Mouse (Mus musculus): ENCODE results near the gene Olfr657. TPM values are rescaled to one million over a fixed set of nuclear protein-coding genes. Genes with fewer than 3 reads are reported as not detected.

Gene Olfr657
- not detected for total RNA-seq (2022)

DNA sequence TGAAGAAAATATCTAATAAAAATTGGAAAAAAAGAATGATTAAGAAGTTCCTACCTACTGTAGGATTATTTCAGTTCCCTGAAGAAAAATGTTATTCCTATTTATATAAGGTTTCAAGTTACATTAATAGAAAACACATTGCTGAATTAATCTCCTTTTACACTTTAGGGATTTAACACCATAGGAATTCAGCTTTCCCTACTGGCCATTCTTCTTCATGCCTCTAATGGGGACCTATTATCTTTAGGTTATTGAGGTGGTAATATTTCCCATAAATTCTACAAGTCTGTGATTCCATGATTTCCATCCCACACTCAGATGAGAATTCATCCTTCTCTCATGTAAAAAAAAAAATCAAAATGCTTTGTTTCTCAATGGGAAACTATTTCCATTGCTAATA, at the start of gene Olfr657:
TSS of gene Olfr657 (plus strand) at position 301 of the 400 bp plus-strand sequence.
- DNase-seq (ENCODE audit: low spot score in 2 of 2) = no peak

DNA sequence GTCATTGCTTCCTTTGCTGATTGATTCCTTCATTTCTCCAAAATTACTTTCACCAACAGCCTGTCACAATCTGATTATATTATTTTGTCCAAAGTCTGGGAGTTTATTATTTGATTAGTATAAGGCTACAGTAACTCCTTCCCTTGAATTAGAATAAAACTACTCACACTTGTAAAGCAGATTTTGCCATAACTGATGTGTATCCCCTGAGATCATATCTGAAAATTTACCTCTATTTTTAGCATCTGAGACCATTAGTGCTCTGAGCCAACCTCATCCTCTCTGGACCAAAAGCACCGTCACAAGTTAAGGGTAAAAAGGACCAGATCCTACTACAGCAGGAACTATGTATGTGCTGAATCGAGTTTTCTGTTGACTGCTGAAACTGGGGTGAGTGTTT, 47.6 kb upstream of the Olfr657 start, which contains the start of gene Olfr653:
TSS of gene Olfr653 (plus strand) at position 301 of the 400 bp plus-strand sequence.
- no peak for DNase-seq (ENCODE audit: low spot score in 2 of 2)

DNA sequence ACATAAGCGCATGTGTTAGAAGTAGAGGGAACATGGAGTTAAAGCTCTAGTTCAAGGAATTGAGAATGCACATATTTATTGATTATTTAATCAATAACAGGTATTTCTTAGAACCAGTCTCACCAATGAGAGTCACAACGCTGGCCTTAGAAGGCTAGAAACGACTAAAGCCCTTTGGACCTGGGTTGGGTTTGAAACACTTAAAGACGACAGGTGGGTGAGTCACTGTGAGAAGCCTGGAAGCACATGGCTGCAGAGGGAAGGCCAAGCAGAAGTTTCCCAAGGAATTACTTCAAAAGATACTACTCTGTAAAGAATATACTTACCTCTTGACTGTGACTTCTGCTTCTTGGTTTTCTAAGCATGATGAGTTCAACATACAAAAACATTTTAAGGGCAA, 43.7 kb upstream of the Olfr657 start:
- no peak for DNase-seq (ENCODE audit: low spot score in 2 of 2)

DNA sequence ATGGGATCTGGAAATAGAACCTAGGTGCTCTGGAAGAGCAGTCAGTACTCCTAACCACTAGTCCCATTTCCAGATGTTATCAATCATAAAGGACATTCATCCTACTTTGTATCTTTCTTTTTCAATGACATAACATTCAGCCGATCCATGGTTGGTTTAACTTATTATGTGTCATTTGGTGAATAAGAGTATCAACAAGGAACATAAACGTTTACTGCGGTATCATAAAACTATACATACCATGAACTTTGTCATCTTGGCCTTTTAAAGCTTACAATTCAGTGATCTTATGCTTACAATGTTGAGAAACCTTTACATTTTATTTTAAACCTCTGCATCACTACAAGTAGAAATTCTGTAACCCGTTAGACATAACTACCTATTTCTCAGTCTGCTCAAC, 43.2 kb upstream of the Olfr657 start:
- DNase-seq (ENCODE audit: low spot score in 2 of 2) = no peak

DNA sequence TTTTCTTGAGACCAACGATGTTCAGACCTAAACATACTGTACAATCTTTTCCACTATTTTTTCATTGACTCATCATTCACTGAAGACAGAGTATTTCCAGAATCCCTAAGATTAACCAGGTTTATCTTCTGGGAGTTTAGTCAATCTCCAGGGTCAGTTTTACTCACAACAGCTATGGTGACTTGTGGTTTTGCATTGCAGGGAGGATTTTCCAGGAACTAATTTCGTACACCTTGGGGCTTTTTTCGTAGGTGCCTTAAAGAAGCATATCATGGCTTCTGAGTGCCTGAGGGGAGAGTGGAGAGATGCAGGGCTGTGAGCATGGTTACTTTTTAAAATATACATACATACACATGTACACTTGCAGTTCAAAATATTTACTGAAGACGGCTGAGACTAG, 37.9 kb upstream of the Olfr657 start, which contains the start of gene Olfr654:
TSS of gene Olfr654 (plus strand) at position 301 of the 400 bp plus-strand sequence.
- no peak for DNase-seq (ENCODE audit: low spot score in 2 of 2)

DNA sequence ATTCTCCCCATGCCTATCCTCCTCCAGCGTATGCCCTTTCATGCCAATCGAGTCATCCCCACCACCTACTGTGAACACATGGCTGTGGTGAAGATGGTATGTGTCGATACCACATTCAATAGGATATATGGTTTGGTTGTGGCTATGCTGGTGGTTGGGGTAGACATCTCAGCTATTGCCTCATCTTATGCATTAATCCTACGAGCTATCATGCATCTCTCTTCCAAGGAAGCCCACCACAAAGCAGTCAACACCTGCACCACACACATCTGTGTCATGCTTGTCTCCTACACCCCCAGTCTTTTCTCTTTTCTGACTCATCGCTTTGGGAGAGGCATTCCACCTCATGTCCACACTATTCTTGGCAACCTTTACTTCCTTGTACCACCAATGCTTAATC, 36.3 kb upstream of the Olfr657 start:
- no peak for DNase-seq (ENCODE audit: low spot score in 2 of 2)

DNA sequence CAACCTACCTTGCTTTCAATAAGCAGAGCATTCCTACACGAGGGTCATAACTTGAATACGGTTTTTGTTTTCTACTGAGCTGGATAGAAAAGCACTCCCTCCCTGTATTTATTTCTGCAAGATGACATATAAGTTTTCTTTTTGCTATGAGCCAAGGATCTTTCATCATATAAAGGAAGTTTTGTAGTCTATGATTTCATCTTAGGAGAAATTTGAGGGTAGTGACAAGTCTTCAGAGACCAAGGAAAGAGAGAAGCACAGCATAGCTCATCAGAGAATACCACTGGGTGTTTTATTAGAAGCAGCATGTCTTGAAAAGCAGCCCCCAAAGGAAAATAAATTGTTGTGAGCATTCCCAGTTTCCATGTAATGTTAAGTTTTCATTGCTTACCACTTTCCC, 22.9 kb upstream of the Olfr657 start, which contains the start of gene Olfr655:
TSS of gene Olfr655 (minus strand) at position 101 of the 400 bp plus-strand sequence.
- no peak for DNase-seq (ENCODE audit: low spot score in 2 of 2)

DNA sequence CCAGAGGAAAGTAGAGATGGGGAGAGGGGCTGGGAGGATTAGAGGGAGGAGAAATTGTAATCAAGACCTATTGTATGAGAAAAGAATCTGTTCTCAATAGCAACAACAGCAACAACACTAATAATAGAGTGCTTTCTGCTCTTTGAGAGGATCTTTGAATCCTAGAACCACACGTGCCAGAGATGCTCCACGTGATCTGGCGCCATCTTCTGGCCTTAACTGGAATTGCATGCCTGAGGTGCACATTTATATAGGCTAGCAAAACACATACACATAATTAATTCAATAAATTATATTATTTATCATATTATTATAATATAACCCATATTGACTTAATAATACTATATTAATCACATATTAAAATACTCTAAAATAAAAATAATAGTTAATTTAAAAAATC, 21.4 kb upstream of the Olfr657 start:
- no peak for DNase-seq (ENCODE audit: low spot score in 2 of 2)

DNA sequence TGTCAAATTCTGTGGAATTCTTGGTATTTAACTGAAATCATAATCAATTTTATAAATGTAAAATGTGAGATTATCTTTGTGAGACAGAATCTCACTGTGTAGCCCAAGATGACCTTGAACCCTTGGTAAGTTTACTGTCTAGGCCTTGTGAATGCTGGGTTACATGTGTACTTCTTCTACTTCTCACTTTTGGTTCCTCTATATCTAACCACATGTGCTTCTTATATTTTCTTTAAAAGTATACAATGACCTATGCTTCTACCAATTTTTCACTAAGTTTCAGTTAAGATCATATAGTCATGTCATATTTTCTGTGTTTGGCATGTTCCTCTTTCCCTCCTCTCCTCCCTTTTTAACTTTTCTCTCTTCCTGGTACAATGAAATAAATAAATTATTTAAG, 19.9 kb upstream of the Olfr657 start:
- no peak for DNase-seq (ENCODE audit: low spot score in 2 of 2)

DNA sequence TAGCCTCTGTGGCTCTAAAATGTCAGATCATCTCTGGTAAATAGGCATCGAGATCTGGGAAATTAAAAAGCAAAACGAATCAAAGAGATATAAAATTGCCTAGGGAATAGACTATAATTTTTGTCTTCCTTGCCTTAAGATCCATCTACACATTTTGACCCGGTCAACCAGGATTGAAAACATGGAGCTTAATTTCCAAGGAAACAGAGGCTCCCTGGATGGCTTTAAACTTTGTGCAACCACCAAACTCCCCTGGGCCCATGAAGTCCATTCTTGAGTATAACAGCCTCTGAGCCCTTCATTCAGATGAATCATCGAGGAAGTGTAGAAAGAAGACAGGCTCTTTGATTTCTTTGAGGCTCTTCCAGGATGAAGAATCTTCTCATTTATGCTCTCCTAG, 10.9 kb upstream of the Olfr657 start, which contains the start of gene Olfr656:
TSS of gene Olfr656 (plus strand) at position 301 of the 400 bp plus-strand sequence.
- no peak for DNase-seq (ENCODE audit: low spot score in 2 of 2)

DNA sequence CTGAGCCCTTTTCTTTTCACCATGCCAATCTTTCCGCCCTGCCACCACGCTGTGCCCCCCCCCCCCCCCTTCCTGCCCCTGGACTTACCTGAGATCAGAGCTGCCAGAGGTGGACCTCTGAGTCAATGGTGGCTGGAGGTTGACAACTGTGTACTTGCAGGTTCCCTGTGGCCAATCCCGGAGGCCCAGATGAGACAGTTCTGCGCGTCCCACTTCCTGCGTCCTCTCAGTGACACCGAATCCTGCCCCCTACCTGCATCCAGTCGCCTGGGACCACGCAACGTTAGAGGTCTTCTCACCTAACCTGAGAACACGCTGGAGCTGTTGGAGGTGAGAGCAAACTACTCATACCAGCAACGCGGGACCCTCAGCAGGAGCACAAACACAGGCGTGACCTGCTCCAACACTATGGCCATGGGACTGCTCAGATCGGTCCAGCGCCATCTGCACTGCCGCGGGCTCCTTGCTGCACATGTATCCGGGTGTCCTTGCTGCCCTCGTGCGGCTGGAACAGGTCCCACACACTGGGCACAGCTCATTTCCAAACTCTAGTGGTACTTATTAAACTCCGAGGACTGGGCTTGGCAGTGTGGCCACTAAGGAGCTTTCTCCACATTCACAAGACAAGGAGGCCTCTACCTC, 22.4 kb downstream of the Olfr657 start, which contains the start of gene Olfr658:
TSS of gene Olfr658 (minus strand) at position 465 of the 642 bp plus-strand sequence.
- no peak for DNase-seq (ENCODE audit: low spot score in 2 of 2)

DNA sequence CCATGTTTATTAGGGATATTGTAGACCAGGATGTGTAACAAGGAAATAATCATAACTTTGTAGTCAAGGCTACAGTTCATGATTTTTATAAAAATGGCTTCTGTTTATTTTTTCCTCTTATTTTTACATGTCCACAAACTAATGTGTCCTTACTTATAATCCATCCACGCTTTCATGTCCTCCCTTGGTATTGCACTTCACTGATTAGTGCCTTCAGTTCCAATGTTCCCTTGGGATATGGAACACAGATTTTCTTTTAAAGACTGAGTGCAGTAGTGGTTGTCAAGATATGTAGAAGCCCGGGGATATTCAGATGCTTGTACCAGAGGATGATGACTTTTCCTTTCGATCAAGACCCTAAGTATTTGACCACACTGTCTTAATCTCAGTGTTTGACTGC, 41.9 kb downstream of the Olfr657 start, which contains the start of gene Olfr659:
TSS of gene Olfr659 (plus strand) at position 301 of the 400 bp plus-strand sequence.
- DNase-seq (ENCODE audit: low spot score in 2 of 2) = no peak

DNA sequence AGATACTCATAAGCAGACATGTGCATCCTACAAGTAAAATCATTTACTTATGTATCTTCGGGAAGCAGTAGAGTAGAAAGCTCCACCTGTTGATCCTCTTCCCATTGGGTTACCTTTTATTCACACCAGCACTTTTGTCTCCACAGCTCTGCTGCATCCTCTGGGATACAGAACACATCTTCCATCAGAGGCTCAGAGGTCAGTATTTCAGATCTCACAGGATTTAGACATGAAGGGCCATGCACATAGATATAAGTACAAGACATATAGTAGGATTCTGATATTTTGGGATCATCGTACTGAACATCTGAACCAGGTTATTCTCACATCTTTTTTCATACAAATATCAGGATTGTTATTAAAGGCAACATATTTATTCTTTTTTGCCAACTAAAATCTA, 61.6 kb downstream of the Olfr657 start, which contains the start of gene Olfr661:
TSS of gene Olfr661 (plus strand) at position 301 of the 400 bp plus-strand sequence.
- DNase-seq (ENCODE audit: low spot score in 2 of 2) = no peak

Other genes starting within 250 kb of the Olfr657 start
- gene Trim30c, start 224.0 kb upstream of the Olfr657 start, total RNA-seq (2022) = not detected
- gene Trim30a, start 159.6 kb upstream of the Olfr657 start, total RNA-seq (2022) = under 1 TPM; 0.53 to 0.96 (median 0.82) TPM
- gene Trim30d, start 116.9 kb upstream of the Olfr657 start, total RNA-seq (2022) = under 1 TPM; 0.24 to 0.43 (median 0.39) TPM
- gene Olfr651, start 74.7 kb upstream of the Olfr657 start, total RNA-seq (2022) = not detected
- not detected for gene Olfr652, start 63.9 kb upstream of the Olfr657 start, total RNA-seq (2022)
- not detected for gene Olfr653, start 47.5 kb upstream of the Olfr657 start, total RNA-seq (2022)
- not detected for gene Olfr654, start 37.8 kb upstream of the Olfr657 start, total RNA-seq (2022)
- gene Olfr655, start 23.0 kb upstream of the Olfr657 start, total RNA-seq (2022) = not detected
- not detected for gene Olfr656, start 10.8 kb upstream of the Olfr657 start, total RNA-seq (2022)
- gene Olfr658, start 22.5 kb downstream of the Olfr657 start, total RNA-seq (2022) = not detected
- gene Olfr659, start 42.0 kb downstream of the Olfr657 start, total RNA-seq (2022) = not detected
- not detected for gene Olfr661, start 61.7 kb downstream of the Olfr657 start, total RNA-seq (2022)
- not detected for gene Usp17le, start 152.7 kb downstream of the Olfr657 start, total RNA-seq (2022)
- not detected for gene Usp17lb, start 217.8 kb downstream of the Olfr657 start, total RNA-seq (2022)
- not detected for gene Usp17la, start 232.2 kb downstream of the Olfr657 start, total RNA-seq (2022)